Mouse (Mus musculus) embryo, embryonic 11 days (tissue): ENCODE results near the gene Opn3.

Source experiments
- DNase-seq: peaks from one replicate; pipeline ENCODE4 v3.0.0-alpha.2; 2015

The Opn3 gene

GRCm38 (mm10) chr1:175692246-175692996, at the start of gene Opn3, which contains the start of gene Chml:
TSS of gene Opn3 (minus strand) at chr1:175692776.
TSS of gene Chml (minus strand) at chr1:175692901.
- peak; percentile 100 for DNase-seq

GRCm38 (mm10) chr1:175725771-175726170, 33.2 kb upstream of the Opn3 start:
- no peak for DNase-seq

GRCm38 (mm10) chr1:175716832-175717231, 24.3 kb upstream of the Opn3 start:
- no peak for DNase-seq

- DNase-seq = no peak
These were observed 19.8 kb upstream of the Opn3 start for GRCm38 (mm10) chr1:175712338-175712909.

- DNase-seq = no peak
These were observed 15.4 kb upstream of the Opn3 start for GRCm38 (mm10) chr1:175708013-175708412.

GRCm38 (mm10) chr1:175707599-175707998, 15.0 kb upstream of the Opn3 start:
- no peak for DNase-seq

GRCm38 (mm10) chr1:175701145-175701544, 8.6 kb upstream of the Opn3 start:
- no peak for DNase-seq

GRCm38 (mm10) chr1:175699796-175700195, 7.2 kb upstream of the Opn3 start:
- DNase-seq = no peak

- DNase-seq = no peak
These were observed 6.8 kb upstream of the Opn3 start for GRCm38 (mm10) chr1:175699375-175699774.

GRCm38 (mm10) chr1:175698293-175698692, 5.7 kb upstream of the Opn3 start, which contains the start of gene Wdr64:
TSS of gene Wdr64 (plus strand) at chr1:175698593.
- DNase-seq = no peak

- no peak for DNase-seq
These were observed 919 bp upstream of the Opn3 start for GRCm38 (mm10) chr1:175693429-175693960.

- DNase-seq = no peak
These were observed 403 bp upstream of the Opn3 start for GRCm38 (mm10) chr1:175692997-175693361.

GRCm38 (mm10) chr1:175691686-175692245, 810 bp downstream of the Opn3 start:
- no peak for DNase-seq

GRCm38 (mm10) chr1:175680995-175681394, 11.6 kb downstream of the Opn3 start:
- no peak for DNase-seq

GRCm38 (mm10) chr1:175677459-175677858, 15.1 kb downstream of the Opn3 start:
- no peak for DNase-seq

GRCm38 (mm10) chr1:175675116-175675515, 17.5 kb downstream of the Opn3 start:
- DNase-seq = no peak

GRCm38 (mm10) chr1:175673563-175674325, 18.8 kb downstream of the Opn3 start:
- no peak for DNase-seq

GRCm38 (mm10) chr1:175671626-175672025, 20.9 kb downstream of the Opn3 start:
- no peak for DNase-seq

- DNase-seq = no peak
These were observed 22.5 kb downstream of the Opn3 start for GRCm38 (mm10) chr1:175670042-175670441.

- no peak for DNase-seq
These were observed 23.1 kb downstream of the Opn3 start for GRCm38 (mm10) chr1:175669456-175669855.

GRCm38 (mm10) chr1:175668666-175669405, 23.7 kb downstream of the Opn3 start:
- DNase-seq = peak; percentile 63

GRCm38 (mm10) chr1:175659900-175660299, 32.7 kb downstream of the Opn3 start:
- no peak for DNase-seq
